Mouse (Mus musculus) embryonic fibroblast, embryonic 13.5 days (primary cell): ENCODE results near the gene Gast. TPM values are rescaled to one million over a fixed set of nuclear protein-coding genes. Genes with fewer than 3 reads are reported as not detected.
A peak's percentile ranks its signal among the peaks of the same experiment; 100 is the strongest.
"Not testable (repeated sequence)": the region's sequence is repeated elsewhere in the genome, so short reads cannot be mapped to it uniquely, and the experiment has no call there.

Experiments used
- H3K27ac ChIP-seq: 2 replicates; pipeline ENCODE4 v1.5.1; 2012; ENCODE audit warnings: low read length, control low read depth, inconsistent platforms; ENCODE audit not compliant: insufficient read depth
- H3K4me1 ChIP-seq: 2 replicates; pipeline ENCODE4 v1.6.1; 2011; ENCODE audit warnings: low read length; ENCODE audit not compliant: control insufficient read depth, insufficient read depth
- H3K4me3 ChIP-seq: 2 replicates; pipeline ENCODE4 v1.5.1; 2011; ENCODE audit warnings: mild to moderate bottlenecking, control low read depth, low read length; ENCODE audit not compliant: insufficient read depth
- CTCF ChIP-seq: IDR thresholded peaks from 2 replicates; pipeline ENCODE4 v1.5.1; 2011; ENCODE audit warnings: mild to moderate bottlenecking, control low read depth, low read length, moderate library complexity, borderline replicate concordance; ENCODE audit not compliant: insufficient read depth
- POLR2A ChIP-seq: IDR thresholded peaks from 2 replicates; pipeline ENCODE4 v1.6.1; 2011; ENCODE audit warnings: low read depth, mild to moderate bottlenecking, control low read depth, low read length, moderate library complexity
- polyA plus RNA-seq: library from polyadenylated mRNA; stranded (reverse); fragments of >200 nt; gene quantifications from 2 replicates; pipeline ENCODE4 v1.2.4, GENCODE M21; 2011; ENCODE audit warnings: low read depth; ENCODE audit not compliant: missing spikeins, insufficient read length

Gast gene
- polyA plus RNA-seq, 1 experiment = not detected

DNA sequence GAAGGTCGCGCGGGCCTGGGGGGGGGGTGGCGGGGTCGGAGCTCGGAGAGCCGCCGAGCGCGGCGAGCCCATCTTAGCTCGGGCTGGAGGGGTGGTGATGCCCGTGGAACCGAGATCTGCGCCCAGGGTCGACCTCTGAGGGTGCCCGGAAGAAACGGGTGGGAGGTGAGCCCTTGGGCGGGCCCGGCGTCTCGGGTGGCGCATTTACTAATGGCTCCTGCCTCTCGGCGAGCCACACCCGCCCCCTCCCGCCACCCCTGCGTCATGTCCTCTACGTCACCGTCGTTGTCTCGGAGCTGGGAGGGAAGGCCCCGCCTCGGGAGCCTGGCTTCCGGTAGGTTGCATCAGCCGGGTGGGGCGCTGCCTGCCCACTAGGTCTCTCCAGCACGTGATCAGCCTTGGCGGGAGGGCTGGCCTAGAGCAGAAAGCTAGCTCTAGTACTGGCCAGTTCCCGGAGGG is 14.0 kb upstream of the Gast start:
- H3K4me3 ChIP-seq = peak overlapping the region; percentile 95
- peak overlapping the region; percentile 76 for H3K27ac ChIP-seq
- no peaks in the 10 kb centered on the region for H3K4me1 ChIP-seq
- no peak for TF ChIP-seq CTCF
- TF ChIP-seq POLR2A = no peak; the same call in none of the 2 replicates

- not testable (repeated sequence) for H3K4me1 ChIP-seq
- H3K27ac ChIP-seq = peak overlapping the region; percentile 50
- H3K4me3 ChIP-seq = peak overlapping the region; percentile 95
These were observed 13.4 kb upstream of the Gast start for GRCm38 (mm10) chr11:100320701-100321410.

DNA sequence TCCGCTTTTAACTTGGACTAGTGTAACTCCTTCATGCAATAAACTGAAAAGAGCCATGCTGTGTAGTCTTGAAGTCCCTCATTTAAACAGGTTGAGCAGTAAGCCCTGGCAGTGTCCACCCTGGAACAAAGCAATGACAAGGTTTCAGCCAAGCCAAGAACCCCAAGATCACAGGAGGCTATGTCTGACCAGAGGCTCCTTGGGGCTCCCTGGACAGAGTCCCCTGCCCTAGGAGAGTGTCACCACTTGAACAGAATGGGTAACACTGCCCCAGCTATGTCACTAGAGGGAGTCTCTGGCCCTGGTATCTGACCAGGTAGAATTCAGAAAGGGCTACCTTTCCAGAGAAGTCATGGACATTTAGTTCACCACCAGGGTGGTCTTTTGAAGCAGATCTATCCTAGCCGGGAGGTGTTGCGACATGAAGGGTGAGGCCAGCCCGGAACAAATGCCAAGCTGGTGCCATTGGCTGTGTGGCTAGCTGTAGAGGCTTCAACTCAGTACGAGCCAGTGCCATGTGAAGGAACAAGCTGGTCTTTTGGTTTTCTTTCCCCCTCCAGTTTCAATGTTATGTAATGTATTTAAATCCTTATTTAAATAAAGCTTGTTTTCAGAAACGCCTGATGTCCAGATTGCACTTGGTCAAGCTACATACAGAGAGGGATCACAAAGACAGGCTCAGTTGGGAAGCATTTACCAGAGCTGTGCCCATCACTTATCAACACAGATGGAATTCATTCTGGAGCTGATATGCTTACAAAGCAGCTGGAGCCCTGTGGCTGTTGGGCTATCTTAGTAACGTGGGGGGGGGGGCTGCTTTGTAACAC is 12.5 kb upstream of the Gast start:
- TF ChIP-seq POLR2A = peak; percentile 40; the same call in 1 of the 2 replicates
- H3K27ac ChIP-seq = peak overlapping the region; percentile 21; the same call in 1 of the 2 replicates
- peak overlapping the region; percentile 39 for H3K4me3 ChIP-seq
- H3K4me1 ChIP-seq = not testable (repeated sequence)

- H3K4me3 ChIP-seq = no peak overlapping the region
- peak overlapping the region; percentile 21; the same call in 1 of the 2 replicates for H3K27ac ChIP-seq
- H3K4me1 ChIP-seq = no peaks in the 10 kb centered on the region
- TF ChIP-seq POLR2A (peak; percentile 16; the same call in 1 of the 2 replicates), CTCF (no peak)
These were observed 11.5 kb upstream of the Gast start for GRCm38 (mm10) chr11:100322591-100323258.

- H3K4me3 ChIP-seq = no peak overlapping the region
- TF ChIP-seq POLR2A (0 out of 2 replicates have a peak, but pooled peaks have one; percentile 21), CTCF (0 out of 2 replicates have a peak, but pooled peaks have one; percentile 15)
- no peaks in the 10 kb centered on the region for H3K4me1 ChIP-seq
- H3K27ac ChIP-seq = no peak overlapping the region
These were observed 10.6 kb upstream of the Gast start for GRCm38 (mm10) chr11:100323578-100323977.

- H3K4me3 ChIP-seq = no peak overlapping the region
- no peak overlapping the region for H3K27ac ChIP-seq
- TF ChIP-seq CTCF = no peak
- no peak for TF ChIP-seq POLR2A
- H3K4me1 ChIP-seq = no peaks in the 10 kb centered on the region
These were observed 9.1 kb upstream of the Gast start for GRCm38 (mm10) chr11:100325062-100325629.

GRCm38 (mm10) chr11:100327316-100327715 is 6.9 kb upstream of the Gast start:
- TF ChIP-seq POLR2A (no peak), CTCF (no peak)
- no peak overlapping the region for H3K27ac ChIP-seq
- H3K4me1 ChIP-seq = no peaks in the 10 kb centered on the region

GRCm38 (mm10) chr11:100327761-100328160 is 6.4 kb upstream of the Gast start:
- Histone ChIP-seq H3K27ac (no peak overlapping the region), H3K4me3 (no peak overlapping the region), H3K4me1 (no peaks in the 10 kb centered on the region)
- TF ChIP-seq POLR2A (no peak), CTCF (no peak)

More at GRCm38 (mm10) chr11:100327316-100327715, 6.9 kb upstream of the Gast start:
- no peak overlapping the region for H3K4me3 ChIP-seq

- TF ChIP-seq POLR2A = no peak
- TF ChIP-seq CTCF = no peak
- H3K27ac ChIP-seq = no peak overlapping the region
- no peaks in the 10 kb centered on the region for H3K4me1 ChIP-seq
- H3K4me3 ChIP-seq = no peak overlapping the region
These were observed 4.0 kb upstream of the Gast start for GRCm38 (mm10) chr11:100330235-100330634.

- not testable (repeated sequence) for H3K4me1 ChIP-seq, H3K4me3 ChIP-seq, H3K27ac ChIP-seq
These were observed 3.3 kb upstream of the Gast start for GRCm38 (mm10) chr11:100330816-100331375.
